Mouse (Mus musculus) macrophage (primary cell): ENCODE measurements around the gene Sh3pxd2a. TPM values are rescaled to one million over a fixed set of nuclear protein-coding genes. Genes with fewer than 3 reads are reported as not detected.

Experiments
- H3K27ac ChIP-seq: fragments of 350-480 bp; formaldehyde crosslinking; 2 replicates; pipeline ENCODE4 v1.9.0; 2021
- H3K36me3 ChIP-seq: fragments of 350-480 bp; formaldehyde crosslinking; 2 replicates; pipeline ENCODE4 v1.9.0; 2021; ENCODE audit errors: inconsistent target
- H3K4me3 ChIP-seq: fragments of 350-480 bp; formaldehyde crosslinking; 2 replicates; pipeline ENCODE4 v1.9.0; 2021; ENCODE audit errors: inconsistent target
- H3K79me2 ChIP-seq: fragments of 350-480 bp; formaldehyde crosslinking; 2 replicates; pipeline ENCODE4 v1.9.0; 2021; ENCODE audit errors: inconsistent target
- WGBS: methylation state at CpG from one replicate; pipeline ENCODE4 v1.1.7; 2026; ENCODE audit warnings: inconsistent platforms; ENCODE audit not compliant: missing documents; 5-methylcytosine and 5-hydroxymethylcytosine counted together
- polyA plus RNA-seq: library from polyadenylated mRNA; stranded (reverse); fragments of 250-400 nt; gene quantifications from 3 replicates; pipeline ENCODE4 v1.2.4, GENCODE M21; 2018; ENCODE audit warnings: inconsistent platforms

Sh3pxd2a gene
- polyA plus RNA-seq, 1 experiment from 2014 or later, result 8.0 TPM

DNA sequence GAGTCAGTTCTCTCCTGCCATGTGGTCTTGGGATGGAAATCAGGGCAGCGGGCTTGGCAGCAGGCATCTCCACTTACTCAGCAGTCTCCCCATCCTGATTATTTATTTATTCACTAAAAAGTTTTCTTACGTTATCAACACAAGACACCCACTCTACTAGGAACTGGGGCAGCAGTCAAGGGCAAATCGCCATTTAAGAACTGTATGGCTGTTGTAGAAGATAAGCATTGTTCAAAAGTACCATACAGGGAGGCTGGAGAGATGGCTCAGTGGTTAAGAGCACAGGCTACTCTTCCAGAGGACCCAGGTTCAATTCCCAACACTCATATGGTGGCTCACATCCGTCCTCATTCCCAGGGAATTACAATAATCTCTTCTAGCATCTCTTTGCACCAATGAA, 7.6 kb upstream of the Sh3pxd2a start:
- no peak overlapping the region for H3K27ac ChIP-seq
- WGBS, result 93% methylated on average over 4 of the region's 4 CpGs
- H3K79me2 ChIP-seq, result no peaks in the 10 kb centered on the region
- H3K4me3 ChIP-seq, result no peak overlapping the region
- H3K36me3 ChIP-seq, result no peaks in the 10 kb centered on the region

- Histone ChIP-seq H3K36me3 (no peaks in the 10 kb centered on the region), H3K27ac (no peak overlapping the region), H3K79me2 (peaks cover under 1% of the 10 kb centered on the region; the same call in 1 of the 2 replicates), H3K4me3 (no peak overlapping the region)
- 97% methylated on average over 3 of the region's 3 CpGs for WGBS
Observed at GRCm38 (mm10) chr19:47468750-47469149, 4.5 kb upstream of the Sh3pxd2a start.

DNA sequence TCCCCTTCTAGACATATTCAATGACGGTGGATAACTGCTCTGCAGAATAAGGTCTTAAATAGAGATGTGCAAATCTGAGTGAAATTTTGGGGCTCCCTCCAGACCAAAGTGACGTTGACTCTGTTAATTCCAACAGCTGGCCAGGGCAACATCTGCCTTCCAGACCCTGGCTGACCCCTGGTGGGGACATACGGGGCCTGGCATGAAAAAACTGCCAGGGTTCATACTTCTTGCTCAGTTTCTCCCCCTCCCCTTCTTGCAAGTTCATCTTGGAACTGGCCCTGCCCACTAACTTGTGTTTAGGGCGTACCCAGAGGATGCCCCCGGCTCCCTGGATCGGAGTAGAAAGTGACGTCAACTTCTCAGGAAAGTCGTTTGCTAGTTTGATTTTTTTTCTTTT, 2.6 kb upstream of the Sh3pxd2a start:
- WGBS, result 96% methylated on average over 7 of the region's 8 CpGs
- H3K27ac ChIP-seq, result no peak overlapping the region
- H3K4me3 ChIP-seq, result no peak overlapping the region
- no peaks in the 10 kb centered on the region for H3K36me3 ChIP-seq
- peaks cover 20% of the 10 kb centered on the region for H3K79me2 ChIP-seq

DNA sequence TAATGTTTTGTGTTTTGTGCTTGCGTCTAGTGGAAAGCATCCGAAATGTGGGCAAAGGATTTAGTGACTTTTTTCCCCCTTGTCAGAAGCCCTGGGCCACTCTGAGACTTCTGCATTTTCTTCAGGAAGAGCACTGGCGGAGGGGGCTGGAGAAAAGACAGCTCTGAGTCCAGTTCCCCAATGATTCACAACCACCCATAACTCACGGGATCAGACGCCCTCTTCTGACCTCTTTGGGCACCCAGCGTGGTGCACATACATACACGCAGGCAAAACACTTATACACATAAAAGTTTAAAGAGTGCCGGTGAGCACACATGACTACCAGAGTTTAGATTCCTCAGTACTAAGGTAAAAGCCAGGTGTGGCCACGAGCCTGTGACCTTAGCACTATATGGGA, 1.3 kb upstream of the Sh3pxd2a start:
- H3K27ac ChIP-seq, result no peak overlapping the region

DNA sequence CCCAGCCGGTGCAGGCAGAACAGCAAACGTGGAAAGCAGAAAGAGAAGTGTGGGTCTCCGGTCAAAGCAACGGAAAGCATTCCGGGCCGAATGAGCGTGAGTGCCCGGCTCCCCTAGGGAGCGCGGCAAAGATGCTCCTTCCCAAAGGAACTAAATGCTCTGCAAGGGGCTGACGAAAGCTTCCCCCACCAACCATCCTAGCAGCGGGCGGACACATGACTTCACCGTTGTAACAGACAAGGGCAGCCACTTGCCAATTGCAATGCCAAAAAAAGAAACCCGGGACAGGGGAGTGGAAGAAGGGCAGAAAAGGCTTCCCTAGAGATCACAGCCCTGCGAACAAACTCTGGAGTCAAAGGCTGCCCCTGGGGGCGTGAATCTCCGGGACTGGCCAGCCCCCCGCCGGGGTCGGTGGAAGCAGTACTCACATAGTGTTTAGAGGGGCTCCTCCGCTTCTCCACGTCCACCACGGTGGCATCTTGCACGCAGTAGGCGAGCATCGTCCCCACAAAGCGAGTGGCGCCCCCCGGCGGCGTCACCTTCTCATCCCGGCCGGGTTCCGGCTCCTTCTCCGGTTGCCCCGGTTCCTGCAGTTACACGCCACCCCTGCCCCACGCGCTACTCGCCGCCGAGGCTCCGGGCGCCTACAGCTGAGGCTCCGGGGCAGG, 431 bp downstream of the Sh3pxd2a start:
- Histone ChIP-seq H3K27ac (peak overlapping the region; percentile 68), H3K4me3 (peak overlapping the region; percentile 84), H3K79me2 (peaks cover 43% of the 10 kb centered on the region), H3K36me3 (no peaks in the 10 kb centered on the region)
- 1% methylated on average over 46 of the region's 46 CpGs for WGBS

More for the DNA sequence above, 1.3 kb upstream of the Sh3pxd2a start:
- Histone ChIP-seq H3K79me2 (peaks cover 30% of the 10 kb centered on the region), H3K36me3 (no peaks in the 10 kb centered on the region), H3K4me3 (no peak overlapping the region)
- 40% methylated on average over 9 of the region's 9 CpGs for WGBS

- Histone ChIP-seq H3K4me3 (peak overlapping the region; percentile 84), H3K36me3 (no peaks in the 10 kb centered on the region), H3K79me2 (peaks cover 47% of the 10 kb centered on the region), H3K27ac (peak overlapping the region; percentile 68)
- WGBS, result 9% methylated on average over 13 of the region's 13 CpGs
Observed at GRCm38 (mm10) chr19:47463206-47463605, 995 bp downstream of the Sh3pxd2a start.

DNA sequence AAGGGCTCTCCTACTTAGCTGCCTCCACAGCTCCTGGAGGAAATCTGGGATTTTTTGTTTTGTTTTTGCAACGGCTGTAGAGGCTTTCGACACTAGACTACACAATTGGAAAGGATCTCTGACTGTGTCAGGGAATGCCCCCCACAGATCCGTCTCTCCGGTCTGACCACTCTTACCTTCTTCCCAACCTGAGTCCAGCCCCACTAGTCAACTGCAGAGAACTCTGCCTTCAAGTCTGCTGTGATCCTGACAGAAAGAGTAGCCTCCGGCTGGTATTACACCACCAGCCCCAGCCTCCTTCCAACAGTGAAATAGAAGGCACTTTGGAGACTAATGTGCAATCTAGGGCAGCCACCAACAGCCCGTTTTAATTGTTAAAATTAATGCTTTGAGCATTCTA, 1.5 kb downstream of the Sh3pxd2a start:
- 87% methylated on average over 6 of the region's 6 CpGs for WGBS
- Histone ChIP-seq H3K36me3 (no peaks in the 10 kb centered on the region), H3K4me3 (peak overlapping the region; percentile 84), H3K27ac (0 out of 2 replicates have a peak overlapping the region, but pooled peaks have one; percentile 68), H3K79me2 (peaks cover 52% of the 10 kb centered on the region)

DNA sequence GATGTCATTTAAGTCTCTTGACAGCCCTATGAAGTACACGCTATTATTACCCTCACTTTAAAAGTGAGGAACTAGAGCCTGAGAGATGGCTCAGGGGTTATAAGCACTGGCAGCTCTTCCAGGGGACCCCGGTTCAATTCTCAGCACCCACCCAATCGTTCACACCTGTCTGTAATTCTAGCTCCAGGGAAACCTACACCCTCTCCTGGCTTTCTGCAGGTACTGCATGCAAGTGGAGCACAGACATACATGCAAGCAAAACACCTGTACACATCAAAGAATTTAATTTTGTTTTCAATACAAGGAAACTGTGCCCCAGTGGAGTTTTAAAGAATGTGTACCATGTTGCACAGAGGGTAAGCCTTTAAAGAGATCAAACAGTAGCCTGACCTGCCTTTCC, 2.4 kb downstream of the Sh3pxd2a start:
- peaks cover 61% of the 10 kb centered on the region for H3K79me2 ChIP-seq
- H3K27ac ChIP-seq, result peak overlapping the region; percentile 1; the same call in 1 of the 2 replicates
- 92% methylated on average over 3 of the region's 3 CpGs for WGBS

GRCm38 (mm10) chr19:47461386-47461785, 2.8 kb downstream of the Sh3pxd2a start:
- no peaks in the 10 kb centered on the region for H3K36me3 ChIP-seq
- 0 out of 2 replicates have a peak overlapping the region, but pooled peaks have one; percentile 27 for H3K27ac ChIP-seq
- H3K4me3 ChIP-seq, result no peak overlapping the region
- 89% methylated on average over 9 of the region's 9 CpGs for WGBS
- H3K79me2 ChIP-seq, result peaks cover 66% of the 10 kb centered on the region

More for the DNA sequence above, 2.4 kb downstream of the Sh3pxd2a start:
- no peak overlapping the region for H3K4me3 ChIP-seq
- H3K36me3 ChIP-seq, result no peaks in the 10 kb centered on the region

DNA sequence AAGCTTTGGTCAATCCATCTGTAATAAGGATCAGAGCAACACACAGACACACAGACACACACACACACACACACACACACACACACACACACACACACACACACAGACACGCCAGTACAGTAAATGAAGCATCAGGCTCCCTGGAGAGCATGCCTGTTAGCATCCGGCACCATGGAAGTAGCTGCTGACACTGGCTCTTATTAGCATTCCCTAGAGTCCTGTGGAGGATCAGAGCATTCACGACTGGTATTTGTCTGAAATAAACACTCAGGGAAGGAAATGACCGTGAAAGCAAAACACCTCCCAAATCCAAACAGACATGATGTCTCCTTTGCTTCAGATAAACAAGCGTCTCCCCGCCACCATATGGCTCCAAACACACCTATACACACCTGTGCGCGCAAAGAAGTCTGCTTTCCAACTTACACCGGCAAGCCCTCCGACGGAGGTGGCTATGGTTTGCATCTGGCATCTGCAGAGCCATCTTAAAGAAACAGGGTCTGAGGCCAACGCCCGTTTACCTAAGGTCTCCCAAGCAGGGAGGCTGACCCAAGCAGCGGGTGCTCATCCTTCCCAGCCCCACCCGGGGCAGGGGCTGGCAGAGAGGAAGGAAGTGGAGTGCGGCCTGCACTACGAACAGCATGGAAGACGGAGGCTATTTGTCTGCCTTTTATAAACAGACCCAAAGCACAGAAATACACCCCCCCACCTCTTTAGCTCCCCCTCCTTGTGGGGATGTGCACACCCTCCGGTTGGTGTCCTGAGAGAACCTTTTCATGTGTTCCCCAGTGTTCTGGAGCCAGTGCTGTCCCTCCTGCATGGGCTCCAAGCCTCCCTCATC, 3.9 kb downstream of the Sh3pxd2a start:
- peaks cover 75% of the 10 kb centered on the region for H3K79me2 ChIP-seq
- no peaks in the 10 kb centered on the region for H3K36me3 ChIP-seq
- 74% methylated on average over 19 of the region's 19 CpGs for WGBS
- H3K4me3 ChIP-seq, result no peak overlapping the region
- H3K27ac ChIP-seq, result peak overlapping the region; percentile 27; the same call in 1 of the 2 replicates

DNA sequence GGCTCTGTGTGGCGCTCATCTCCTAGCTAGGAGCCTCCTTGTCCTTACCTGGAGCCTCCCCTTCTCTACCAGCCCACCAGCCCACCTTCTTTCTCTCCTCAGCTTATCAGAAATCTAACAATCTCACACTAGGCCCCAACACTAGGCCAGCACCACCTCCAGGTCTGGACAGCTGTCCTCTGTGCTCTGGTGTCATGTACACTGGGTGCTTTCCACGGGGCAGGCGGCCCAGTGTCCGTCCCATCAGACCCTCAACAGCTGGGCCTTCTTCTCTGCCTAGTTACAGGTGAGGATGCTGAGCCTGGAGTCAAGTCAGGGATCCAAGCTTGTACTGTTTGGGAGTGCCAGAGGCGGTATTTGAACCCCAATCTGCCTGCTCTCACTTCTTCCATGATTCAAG, 5.0 kb downstream of the Sh3pxd2a start:
- Histone ChIP-seq H3K36me3 (no peaks in the 10 kb centered on the region), H3K4me3 (no peak overlapping the region), H3K27ac (peak overlapping the region; percentile 57), H3K79me2 (peaks cover 86% of the 10 kb centered on the region)
- WGBS, result 84% methylated on average over 5 of the region's 5 CpGs

- Histone ChIP-seq H3K36me3 (no peaks in the 10 kb centered on the region), H3K27ac (peak overlapping the region; percentile 57), H3K79me2 (peaks cover 90% of the 10 kb centered on the region), H3K4me3 (no peak overlapping the region)
- WGBS, result 58% methylated on average over 16 of the region's 17 CpGs
Observed at GRCm38 (mm10) chr19:47458504-47459161, 5.6 kb downstream of the Sh3pxd2a start.

DNA sequence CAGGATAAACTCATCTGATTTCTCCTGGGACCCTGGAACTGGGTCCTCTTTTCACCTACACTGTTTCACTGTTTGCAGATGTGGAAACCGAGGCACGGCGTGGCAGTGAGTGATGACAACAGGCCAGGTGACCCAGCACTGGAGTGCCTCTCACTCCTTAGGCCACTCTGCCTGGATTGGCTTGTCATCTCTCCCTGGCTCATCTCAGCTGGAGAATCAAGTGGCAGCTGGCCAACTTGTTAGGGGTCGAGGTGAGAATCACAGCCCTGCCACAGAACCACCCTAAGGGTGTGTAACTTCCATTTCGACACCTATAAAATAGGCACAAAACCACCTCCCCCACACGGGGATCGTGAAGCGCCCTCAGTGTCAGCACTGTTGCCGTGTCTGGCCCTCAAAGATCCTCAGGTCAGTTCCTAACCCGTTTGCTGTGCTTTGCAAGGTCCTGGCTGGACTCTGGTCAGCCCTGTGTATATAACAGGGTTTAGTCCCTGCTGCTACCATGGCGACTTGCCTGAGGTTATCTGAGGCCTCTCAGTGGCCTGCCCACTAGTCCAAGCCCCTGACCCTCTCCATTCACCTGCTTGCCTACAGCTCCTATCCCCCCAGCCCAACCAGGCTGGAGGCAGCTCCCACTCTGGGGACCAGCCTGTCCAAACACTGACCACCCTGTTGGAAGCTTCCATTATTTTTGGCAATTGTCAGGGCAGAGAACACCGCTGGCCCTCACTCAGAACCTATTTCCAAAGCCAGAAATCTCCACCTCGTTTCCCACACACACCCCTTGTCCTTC, 6.3 kb downstream of the Sh3pxd2a start:
- H3K79me2 ChIP-seq, result peaks cover 88% of the 10 kb centered on the region
- H3K4me3 ChIP-seq, result no peak overlapping the region
- H3K36me3 ChIP-seq, result no peaks in the 10 kb centered on the region
- peak overlapping the region; percentile 57 for H3K27ac ChIP-seq
- 87% methylated on average over 13 of the region's 13 CpGs for WGBS

- no peak overlapping the region for H3K27ac ChIP-seq
- no peaks in the 10 kb centered on the region for H3K36me3 ChIP-seq
- no peak overlapping the region for H3K4me3 ChIP-seq
- H3K79me2 ChIP-seq, result peaks cover 78% of the 10 kb centered on the region
- 75% methylated on average over 6 of the region's 6 CpGs for WGBS
Observed at GRCm38 (mm10) chr19:47456021-47456420, 8.2 kb downstream of the Sh3pxd2a start.
